Mouse (Mus musculus): ENCODE data around the gene Nat8f2.

Nat8f2 gene

GRCm38 (mm10) chr6:85825886-85826285 is 43.1 kb downstream of the Nat8f2 start:
- intact Hi-C loops (cut with DNase I) = no loop called here

- intact Hi-C loops (cut with DNase I) = no loop called here
These were observed 45.4 kb downstream of the Nat8f2 start for GRCm38 (mm10) chr6:85823382-85824090.

GRCm38 (mm10) chr6:85822286-85822685 is 46.7 kb downstream of the Nat8f2 start:
- intact Hi-C loops (cut with DNase I) = no loop called here

GRCm38 (mm10) chr6:85820837-85821236 is 48.1 kb downstream of the Nat8f2 start, which contains the start of the genes Nat8f6 and Nat8f5:
TSS of gene Nat8f6 (minus strand) at chr6:85820954.
TSS of gene Nat8f5 (minus strand) at chr6:85820972.
- intact Hi-C loops (cut with DNase I) = no loop called here

GRCm38 (mm10) chr6:85818338-85818737 is 50.6 kb downstream of the Nat8f2 start:
- intact Hi-C loops (cut with DNase I) = no loop called here
